Mouse (Mus musculus) embryo, embryonic 10.5 days (tissue): ENCODE measurements at regions not wholly inside any gene's neighbourhood (a gene's known extent, or its start where the extent isn't known, plus 50 kb on each side); places are given as distances from the start of the nearest gene placed in this dataset.
"Not testable (repeated sequence)": the region's sequence is repeated elsewhere in the genome, so short reads cannot be mapped to it uniquely, and the experiment has no call there.

Experiments
- DNase-seq: peaks from one replicate; pipeline ENCODE4 v3.0.0-alpha.2; 2015; ENCODE audit warnings: low spot score

DNA sequence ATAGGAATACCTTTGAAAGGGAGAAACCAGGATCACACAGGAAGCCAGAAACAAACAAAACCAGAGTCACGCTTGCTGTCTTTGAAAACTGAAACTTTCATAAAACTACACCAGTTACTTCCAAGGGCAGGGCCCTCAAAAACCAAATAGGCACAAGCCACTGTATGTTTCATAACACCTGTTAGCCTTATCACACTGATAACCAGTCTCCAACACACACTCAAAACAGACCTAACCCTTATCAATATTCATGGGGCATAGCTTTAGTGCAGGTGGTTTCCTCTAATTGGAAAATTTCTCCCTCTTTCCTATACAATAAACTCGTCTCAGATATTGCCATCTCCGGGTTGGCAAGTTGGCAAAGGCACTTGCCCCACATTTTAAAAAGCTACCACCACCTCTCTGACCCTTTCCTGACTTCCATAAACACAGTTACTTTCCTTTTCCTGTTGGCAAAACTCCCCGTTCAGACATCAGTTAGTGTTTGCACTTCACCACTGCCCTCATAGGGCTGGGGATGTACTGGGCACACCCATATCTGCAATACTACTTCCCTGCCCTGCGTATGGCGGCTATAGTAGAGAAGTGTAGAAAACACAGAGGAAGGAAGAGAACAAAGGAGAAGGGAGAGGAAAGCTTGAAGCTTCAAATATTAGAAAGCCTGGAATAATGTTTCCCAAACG, 169.1 kb upstream of the Col8a1 start:
- no peak for DNase-seq

DNA sequence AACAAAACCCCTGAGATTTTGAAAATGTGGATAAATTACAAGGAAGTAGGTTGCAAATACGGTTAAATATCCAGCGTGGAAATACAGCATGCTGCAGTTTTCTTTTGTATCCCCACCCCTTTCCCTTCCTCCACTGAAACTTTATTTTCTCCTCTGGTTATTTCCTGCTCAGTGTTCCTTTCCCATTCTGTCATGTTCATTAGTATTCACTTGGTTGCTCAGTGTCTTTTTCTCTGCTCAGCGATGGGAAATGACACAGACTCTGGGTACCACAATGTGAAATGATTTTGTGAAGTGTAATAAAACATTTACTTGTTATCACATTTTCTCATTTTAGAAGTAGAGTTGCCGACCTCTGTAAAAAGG, 169.6 kb upstream of the Col8a1 start:
- DNase-seq = no peak

DNA sequence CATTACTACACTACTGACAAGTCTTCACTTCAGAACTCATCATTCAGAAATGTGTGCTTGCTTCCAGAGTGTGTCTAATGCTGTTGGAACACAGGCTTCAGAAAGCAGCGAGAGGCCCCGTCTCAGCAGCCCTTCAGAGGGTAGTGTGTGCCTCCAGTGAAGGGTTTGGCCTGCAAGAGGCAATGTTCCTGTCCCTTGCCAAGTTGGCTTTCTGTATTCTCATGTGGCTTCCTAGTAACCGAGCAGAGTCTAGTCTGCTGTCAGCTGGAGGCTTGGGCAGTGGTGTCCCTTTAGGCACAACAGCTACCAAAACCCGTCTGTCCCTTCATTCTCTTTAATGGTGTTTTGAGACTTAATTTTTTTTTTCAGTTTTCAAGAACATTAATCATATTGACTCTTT, 173.3 kb upstream of the Col8a1 start:
- no peak for DNase-seq

DNA sequence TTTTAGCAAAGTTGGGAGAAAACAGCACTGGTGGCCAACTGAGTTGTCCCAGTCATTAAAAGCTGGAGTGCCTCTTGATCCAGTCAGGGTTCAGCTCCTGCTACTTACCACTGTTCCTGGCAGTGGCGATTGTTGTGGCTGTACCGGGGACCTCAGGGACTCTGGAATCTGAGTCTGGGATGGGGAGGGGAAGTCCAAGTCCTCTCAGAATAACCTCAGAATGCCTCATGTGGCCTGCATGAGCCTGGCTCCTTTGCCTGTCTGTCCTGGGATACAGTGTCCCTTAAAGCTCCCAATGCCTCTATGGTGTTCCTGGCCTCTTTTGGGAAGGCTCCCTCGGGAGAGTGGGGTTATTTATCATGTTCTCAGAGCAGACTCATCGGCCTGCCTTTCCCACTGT, 173.8 kb upstream of the Col8a1 start:
- DNase-seq = no peak

DNA sequence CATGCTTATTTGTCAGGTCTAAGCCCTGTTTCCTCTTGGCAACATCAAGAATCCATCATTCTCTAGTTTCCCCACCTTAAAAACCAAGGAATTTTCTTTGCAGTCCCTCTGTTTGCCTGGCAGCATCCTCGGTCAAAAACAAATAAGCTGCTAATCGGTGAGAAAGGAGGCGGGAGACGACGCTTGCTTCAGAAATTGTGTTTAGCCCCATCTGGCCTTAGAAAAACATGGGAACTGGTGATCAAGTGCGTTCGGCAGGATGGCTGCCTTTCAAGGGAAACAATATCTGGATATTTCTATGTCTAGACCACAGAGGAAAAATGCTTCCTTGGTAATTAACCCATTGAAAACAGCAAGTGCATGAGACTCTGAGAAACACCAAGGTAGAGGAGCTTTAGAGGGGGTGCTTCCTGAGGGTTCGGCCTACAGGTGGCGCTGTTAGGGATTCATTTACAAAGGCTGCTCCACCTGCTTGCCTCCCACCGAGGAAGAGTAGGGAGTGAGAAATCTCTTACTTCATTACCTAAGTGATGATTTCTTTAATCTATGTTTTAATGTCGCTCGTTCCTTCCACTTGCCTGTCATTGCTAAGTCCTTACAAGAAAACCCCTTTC, 174.7 kb upstream of the Col8a1 start:
- DNase-seq = no peak

DNA sequence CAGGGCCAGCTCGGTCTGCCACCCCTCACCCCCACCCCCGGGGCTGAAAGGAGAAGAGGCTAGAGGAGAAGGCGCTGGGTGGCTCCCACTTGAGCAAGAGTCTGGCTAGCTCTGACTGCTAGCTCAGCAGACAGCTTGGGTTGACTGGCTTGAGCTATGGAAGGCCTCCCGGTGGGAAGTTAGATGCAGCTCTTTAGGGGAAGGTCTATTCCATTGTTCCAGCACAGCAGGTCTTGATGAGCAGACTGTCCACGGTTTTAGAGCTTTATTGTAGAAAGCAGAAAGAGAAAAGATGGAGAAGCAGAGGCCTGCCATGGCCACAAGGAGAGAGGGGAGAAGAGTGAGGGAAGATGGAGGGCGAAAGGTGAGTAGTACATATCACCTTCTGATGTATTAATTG, 190.9 kb upstream of the Col8a1 start:
- no peak for DNase-seq

DNA sequence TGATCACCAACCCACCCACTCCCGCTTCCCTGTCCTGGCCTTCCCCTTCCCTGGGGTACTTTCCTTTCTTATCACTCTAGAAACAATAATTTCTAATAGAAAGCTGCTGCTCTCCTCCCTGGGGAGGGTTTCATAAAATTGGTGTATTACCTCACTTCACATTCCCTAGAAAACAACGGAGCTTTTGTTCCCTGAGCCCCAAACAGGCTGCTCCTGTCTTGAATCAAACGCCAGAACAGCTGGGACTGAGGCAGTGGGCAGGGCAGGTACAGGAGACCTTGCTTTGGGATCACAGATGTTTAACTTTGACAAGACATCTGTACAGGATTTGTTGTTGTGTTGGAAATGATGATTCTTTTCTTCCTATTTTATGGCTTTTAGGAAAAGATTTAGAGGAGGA, 192.8 kb upstream of the Col8a1 start:
- peak; percentile 22 for DNase-seq

DNA sequence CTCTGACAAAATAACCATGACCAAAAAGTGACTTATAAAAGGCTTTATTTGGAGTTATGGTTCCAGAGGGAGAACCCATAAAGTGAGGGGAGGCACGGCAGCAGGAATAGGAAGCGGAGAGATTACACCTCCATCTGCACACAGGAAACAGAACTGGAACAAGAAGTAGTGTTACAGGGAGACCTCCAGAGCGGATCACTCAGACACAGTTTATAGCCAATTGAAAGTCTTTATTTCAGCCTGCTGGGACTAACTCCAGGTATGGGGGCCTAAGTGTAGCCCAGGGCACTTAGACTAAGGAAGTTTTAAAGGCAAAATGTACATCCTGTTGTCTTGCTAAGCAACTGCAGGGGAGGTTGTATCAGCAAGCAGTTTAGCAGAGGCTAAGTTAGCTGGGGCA, 195.1 kb upstream of the Col8a1 start:
- no peak for DNase-seq

DNA sequence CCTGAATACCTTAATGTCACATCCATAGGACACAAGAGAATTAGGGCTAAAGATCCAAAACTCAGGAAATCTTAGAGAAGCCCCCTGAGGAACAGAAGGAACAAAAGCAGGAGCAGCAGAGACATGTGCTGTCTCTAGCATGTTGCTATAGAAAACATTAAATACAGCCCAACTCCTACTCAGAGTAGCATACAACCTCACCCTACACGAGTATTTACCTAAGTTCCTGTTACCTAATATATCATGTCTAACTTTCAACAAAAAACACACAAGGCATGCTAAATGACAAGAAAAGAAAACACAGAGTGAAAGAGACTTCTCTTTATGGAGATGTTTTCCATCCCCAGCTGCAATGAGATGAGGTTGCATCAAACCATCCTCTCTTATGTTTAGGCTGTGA, 216.4 kb upstream of the Col8a1 start:
- DNase-seq = no peak

DNA sequence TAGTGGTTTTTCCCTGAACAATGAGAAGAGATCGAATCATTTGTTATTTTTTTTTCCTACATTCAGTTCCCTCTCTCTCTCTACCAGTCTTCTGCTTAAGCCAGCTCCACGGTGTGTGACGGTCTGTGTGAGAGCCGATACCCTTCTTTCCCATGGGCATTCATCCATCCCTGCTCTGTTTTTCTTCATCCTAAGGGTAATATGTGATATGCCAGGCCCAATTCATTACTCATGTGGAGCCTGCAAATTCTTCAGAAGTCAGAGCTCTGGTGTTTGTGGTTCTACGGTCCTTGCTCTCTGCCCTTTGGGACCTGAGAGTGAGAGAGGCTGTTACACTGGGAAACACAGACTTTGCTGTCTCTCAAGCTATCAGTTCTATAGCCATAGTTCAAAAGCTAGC, 229.6 kb upstream of the Col8a1 start:
- peak; percentile 22 for DNase-seq

DNA sequence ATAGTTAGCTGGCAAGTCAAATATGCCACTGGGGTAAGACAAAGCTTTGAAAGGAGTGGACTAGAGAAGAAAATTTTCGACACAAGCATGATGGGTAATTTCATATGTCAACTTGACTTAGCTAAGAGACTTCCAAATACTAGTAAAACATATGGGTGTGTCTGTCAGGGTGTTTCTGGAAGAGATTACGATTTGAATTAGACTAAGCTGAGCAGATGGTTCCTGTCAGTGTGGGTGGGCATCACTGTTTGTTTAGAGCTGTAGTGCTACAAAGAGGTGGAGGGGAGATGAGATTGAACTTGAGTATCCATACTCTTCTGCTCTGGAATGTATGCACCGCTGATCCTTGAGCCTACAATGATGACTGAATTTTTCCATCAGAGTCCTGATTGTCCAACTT, 251.2 kb upstream of the Col8a1 start:
- no peak for DNase-seq

DNA sequence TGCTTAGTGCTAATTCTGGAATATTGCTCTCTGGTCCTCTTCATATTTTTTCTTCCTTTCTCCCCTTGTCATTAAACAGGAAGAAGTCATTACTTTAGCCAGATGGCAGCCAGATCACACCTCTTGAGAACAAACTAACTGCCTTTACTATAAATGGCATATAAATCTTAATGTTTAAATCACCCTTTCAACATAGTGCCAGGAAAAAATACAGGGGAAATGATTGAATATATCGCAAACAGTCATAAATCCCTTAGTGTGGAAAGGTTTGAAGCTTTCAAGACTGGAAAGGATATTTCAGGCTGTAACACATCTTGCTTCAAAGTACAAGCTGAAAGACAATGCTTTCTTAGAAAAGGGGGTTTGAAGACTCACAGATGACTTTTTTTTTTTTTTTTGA, 259.0 kb upstream of the Col8a1 start:
- DNase-seq = peak; percentile 36

DNA sequence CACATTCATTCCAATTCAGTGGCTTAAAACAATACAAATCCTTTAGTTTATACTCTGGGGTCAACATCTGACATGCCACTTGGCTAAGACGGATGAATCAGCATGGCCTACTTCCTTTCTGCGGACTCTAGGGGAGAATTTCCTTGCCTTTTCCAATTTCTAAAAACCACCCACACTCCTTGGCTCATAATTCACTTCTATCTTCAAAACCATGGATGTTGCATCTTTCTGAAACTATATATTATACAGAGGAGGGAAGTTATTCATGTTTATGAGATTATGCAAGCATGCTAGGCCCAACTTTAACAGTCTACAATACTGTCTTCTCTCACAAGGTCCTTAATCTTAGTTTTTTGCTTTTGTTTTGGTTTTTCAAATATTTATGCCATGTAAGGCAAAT, 273.0 kb upstream of the Col8a1 start:
- DNase-seq = no peak

DNA sequence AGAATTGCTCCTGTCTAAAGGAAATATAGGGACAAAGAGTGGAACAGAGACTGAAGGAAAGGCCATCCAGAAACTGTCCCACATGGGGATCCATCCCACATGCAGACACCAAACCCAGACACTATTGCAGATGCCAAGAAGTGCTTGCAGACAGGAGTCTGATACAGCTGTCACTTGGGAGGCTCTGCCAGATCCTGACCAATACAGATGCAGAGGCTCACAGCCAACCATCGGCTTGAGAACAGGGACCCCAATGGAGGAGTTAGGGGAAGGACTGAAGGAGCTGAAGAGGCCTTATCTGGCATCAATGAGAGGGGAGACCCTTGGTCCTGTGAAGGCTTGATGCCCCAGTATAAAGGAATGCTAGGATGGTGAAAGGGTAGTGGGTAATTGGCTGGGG, 274.0 kb upstream of the Col8a1 start:
- DNase-seq = not testable (repeated sequence)

DNA sequence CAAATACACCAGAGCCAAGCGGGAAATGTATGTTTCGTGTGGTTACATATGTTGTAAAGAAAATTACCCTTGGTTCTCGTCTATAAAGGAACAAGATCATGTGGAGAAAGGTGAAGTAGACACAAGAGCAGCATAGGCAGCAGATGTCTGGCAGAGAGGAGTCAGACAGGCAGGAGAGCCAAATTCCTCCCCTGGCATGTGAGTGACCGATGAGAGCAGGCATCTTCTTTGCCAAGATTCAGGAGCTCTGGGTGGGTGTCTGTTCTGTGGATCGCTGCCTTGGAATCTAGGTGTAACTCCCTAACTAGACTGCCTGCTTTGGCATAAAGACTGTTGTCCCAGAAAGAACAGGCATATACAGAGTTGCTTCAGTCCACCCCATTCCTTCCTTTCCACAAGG, 275.1 kb upstream of the Col8a1 start:
- DNase-seq = no peak

DNA sequence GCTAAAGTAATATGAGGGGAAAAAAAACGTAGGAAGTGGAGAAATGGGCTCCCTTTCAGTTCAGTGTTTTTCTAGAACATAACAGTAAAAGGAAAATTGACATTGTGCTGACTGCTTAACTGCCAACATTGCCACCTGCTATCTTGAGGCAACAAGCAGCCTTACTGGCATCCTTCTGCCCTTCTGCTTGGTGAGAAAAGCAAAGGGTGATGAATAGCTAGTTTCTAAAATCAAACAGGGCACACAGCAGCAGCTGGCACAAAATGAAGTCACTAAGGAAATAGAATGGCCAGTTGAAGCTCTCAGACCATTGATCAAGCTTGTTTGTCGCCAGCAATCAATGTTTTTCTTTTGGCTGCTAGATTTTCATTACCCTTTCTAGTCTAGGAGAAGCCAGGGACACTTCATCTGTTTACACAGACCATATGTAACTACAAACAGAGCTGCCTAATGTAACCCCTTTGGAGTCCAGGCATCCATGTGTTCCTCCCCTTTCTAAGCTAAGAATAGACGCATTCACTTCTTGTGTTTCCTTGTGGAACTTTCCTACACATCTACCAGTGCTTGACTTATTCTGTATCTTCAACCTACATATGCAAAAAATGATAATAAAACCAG, 314.2 kb upstream of the Col8a1 start:
- no peak for DNase-seq

DNA sequence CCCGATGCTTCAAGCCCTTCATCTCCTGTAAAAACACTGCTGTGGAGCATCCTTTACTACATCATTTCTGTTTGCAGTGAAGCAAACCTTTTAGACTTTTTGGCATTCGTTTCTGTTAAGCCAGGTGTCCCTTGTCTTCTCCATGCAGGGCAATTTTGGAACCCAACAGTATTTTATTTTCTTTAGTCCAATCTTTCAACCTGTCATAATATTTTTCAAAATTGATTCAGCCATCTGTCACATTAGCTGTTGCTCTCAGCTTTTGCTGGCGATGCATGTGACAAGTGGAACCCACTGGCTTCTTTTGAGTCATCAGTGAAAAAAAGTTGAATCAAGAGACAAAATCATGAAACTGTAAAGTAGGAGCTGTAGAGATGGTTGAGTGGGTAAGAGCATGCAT, 317.9 kb upstream of the Col8a1 start:
- DNase-seq = no peak

DNA sequence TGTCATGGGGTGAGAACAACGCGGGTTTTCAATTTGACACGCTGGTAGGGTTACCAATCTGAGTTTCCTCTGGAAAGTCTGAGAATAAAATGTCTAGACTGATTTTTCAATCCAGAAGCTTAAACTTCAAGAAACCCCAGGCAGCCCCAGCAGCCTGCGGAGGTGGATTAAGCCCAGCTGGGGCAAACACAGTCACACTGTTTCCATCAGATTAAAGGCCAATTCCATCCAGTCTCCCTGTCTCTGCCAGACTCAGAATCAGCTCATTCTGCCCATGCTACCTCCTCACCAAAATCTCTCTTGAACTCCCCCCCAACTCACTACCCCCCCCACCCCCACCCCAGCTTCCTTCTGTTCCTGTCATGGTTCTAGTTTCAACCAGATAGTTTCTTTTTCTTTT, 307.9 kb upstream of the Dcbld2 start:
- DNase-seq = no peak

DNA sequence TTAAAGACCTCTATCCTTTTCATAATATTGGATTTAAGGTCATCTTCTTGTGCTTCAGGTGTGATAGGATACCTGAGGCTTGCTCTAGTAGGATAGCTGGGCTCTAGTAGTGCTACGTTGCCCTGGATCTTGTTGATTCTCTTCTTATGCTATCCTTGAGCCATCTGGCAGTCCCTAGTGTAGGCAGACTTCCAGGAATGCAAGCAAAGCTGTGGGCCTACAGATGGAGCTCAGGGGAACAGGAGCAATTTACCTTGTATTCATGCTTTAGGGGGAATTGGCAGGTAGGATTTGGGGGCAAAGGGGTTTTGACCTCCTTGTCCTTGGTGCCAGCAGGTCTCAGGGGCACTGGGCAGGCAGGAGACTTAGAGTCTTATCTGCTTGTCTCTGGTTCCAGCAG, 297.8 kb upstream of the Dcbld2 start:
- no peak for DNase-seq

DNA sequence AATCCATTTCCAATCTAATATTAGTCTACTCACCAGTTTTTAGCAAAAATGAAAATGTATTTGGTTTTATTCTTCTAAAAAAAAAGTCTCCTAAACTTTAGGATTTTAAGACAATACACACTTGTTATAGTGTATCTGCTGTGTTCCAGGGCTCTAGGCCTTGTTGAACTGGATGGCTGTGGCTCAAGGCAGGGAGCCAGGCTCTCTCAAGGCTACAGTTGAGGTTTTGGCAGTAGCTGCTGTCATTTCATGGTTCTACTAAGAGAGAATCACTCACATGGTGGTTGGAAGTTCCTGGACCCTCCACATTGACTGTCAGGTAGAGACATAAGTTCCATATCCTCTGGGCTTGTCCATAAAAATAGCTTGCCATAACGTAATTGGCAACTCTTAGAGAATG, 282.2 kb upstream of the Dcbld2 start:
- no peak for DNase-seq

DNA sequence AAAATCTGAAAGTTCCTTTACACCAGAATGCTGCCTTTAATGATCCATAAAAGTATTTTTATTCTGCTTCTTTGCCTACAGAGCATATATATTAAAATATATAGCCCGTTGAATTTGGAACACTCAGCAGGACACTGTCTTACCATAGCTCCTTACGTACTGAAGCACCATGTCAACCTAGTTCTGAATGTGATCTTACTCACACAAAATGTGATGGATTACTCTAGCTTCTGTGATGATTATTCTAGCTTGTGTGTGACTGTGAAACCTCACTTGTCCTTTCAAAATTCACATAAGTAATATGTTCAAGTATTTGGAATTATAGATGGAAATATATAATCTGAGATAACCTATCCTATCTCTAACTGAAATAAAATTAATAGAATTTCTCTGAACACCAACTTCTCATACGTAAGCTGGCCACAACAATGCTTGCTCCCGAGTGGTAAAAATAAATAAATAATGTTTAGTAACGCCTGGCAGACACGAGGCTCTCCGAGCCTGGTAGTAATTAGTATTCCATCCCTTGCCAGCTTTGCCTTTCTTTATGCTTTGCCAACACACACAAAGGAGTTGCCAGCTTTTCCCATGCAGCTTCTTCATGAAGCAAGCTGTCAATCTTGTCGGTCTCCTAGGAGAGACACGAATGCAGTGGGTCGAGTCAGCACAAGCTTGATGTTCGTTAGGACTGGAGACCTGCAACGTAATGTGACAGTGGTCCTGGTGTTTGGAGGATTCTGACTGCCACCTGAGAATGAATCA, 271.9 kb upstream of the Dcbld2 start:
- DNase-seq = no peak

DNA sequence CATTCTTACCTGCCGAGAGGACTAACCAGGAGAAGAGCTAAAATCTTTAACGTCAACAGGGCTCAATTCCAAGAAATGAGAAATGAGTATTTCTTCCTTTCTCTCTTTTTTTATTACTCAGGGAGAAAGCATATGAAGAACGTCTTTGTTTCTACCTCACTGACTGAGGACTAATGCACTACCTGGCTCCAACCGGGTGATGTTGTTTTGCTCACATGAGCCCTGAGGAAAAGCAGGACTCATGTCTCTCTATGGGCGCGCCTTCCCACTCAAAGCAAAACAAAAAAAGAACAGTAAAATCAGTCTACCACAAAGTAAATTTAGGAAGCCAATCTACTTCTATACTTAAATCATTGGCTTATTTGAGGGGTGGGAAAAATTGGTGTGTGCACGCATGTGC, 271.3 kb upstream of the Dcbld2 start:
- DNase-seq = no peak

DNA sequence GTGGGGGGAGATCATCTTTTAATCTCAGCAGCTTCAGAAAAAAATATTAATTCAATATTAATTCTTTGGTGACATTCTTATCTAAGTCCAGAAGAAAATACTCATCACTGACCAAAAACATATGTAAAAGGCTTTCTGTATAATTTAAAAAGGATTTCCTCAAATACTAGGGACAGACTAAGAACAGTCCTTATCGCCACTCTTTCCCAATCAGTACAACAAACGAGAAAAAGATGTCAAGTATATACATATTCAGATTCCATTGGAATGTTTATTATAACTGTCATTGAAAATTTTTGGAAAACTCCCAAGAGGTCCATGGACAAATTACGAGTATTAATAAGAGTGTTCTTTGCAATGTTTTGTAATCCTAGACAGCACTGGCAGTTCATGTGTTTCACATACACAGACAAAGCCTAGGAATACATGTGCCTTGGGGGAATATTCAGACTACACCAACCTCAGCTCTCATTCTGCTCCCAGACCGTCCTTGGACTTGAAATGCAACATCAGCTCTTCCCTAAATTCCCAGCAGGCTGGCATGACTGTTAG, 270.4 kb upstream of the Dcbld2 start:
- no peak for DNase-seq
